Mouse (Mus musculus) regulatory T cell (primary cell): ENCODE data around the gene Gjc2.

Experiments used
- in situ Hi-C: fragments of 300-600 bp; cut with MboI, MseI; formaldehyde crosslinking; loops from one replicate; pipeline ENCODE4 v1.15.1; 2025; ENCODE audit warnings: high pct_unique_total_duplicates

Gene Gjc2

DNA sequence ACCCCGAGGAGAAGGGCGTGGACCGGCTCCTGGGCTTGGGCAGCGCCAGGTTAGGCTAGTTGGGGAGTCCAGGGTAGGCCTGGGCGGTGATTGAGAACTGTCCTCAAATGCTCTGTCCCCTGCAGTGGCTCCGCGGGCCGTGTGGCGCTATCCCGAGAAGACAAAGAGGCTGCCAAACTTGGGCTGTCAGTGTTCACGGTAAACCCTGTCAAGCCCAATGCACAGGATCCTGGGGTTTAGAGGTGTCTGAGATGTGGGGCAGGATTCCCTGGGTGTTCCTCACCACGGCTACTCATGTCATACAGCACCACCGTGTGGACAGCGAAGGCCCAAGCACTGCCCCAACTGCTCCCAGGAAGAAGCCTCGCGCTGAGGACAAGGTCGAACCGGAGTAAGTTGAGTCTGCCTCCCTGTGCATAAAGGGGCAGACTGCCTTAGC lies 26.0 kb upstream of the Gjc2 start:
- in situ Hi-C loops = loop anchor here (5.0 to 25.0 kb wide), 3 partner anchors 284 to 1547 kb away; no protein-coding TSS in a partner anchor

- in situ Hi-C loops = loop anchor here (5.0 to 25.0 kb wide), 3 partner anchors 283 to 1546 kb away; no protein-coding TSS in a partner anchor
These were observed 25.3 kb upstream of the Gjc2 start, which contains the start of gene 2310033P09Rik for GRCm38 (mm10) chr11:59208153-59208831. 2310033P09Rik (plus strand) TSS chr11:59208321.

DNA sequence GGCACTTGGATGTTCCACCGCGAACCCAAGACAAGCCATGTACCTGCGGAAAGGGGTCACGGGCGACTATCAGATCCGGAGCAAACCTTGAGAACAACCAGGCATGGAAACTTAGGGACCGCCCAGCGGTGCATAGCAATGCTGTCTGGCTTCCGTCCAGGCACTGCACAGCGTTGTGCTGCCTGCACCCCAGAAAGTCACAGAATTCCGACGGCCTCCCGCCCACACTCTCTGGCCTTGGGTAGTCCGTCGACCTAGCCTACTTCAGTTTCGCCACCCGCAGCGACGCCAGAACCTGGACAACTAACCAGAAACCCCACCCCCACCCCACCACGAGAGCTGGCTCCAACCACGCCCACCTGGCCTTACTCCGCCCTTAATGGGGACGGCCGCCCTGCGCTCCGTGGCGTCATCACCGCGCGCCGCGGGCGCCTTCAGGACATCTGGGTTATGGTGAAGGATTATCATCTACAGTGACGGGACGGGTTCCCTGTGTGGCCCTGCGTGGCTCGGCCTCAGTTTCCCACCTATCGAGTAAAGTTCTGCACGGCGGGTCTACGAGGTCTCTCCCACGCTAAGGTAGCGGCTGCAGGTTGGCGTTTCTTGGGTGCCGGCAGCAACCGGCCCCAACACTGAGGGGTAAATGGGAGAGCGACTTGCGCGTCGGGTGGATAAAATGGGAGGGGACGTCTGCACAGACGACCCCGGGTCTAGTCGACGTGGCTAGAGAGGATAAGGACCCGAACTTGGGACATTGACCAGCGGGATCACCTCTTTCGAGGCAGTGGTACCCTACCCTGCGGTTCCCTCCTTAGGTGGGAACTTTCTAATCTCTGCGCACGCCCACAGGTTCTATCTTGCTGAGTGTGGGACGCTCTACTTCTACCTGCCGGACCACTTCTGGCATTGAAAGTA lies 19.3 kb upstream of the Gjc2 start, which contains the start of gene Mrpl55:
Gene Mrpl55 (plus strand): TSS at position 406 of the 915 bp plus-strand sequence.
- in situ Hi-C loops = loop anchor here (10.0 to 25.0 kb wide), 2 partner anchors 278 to 1540 kb away; no protein-coding TSS in a partner anchor

- in situ Hi-C loops = loop anchor here (10.0 to 25.0 kb wide), 2 partner anchors 277 to 1539 kb away; no protein-coding TSS in a partner anchor
These were observed 18.4 kb upstream of the Gjc2 start for GRCm38 (mm10) chr11:59201216-59202002.

GRCm38 (mm10) chr11:59196230-59196629 lies 13.2 kb upstream of the Gjc2 start:
- in situ Hi-C loops = no loop called here

- in situ Hi-C loops = no loop called here
These were observed 9.0 kb upstream of the Gjc2 start, which contains the start of gene Guk1 for GRCm38 (mm10) chr11:59192059-59192386. Guk1 (minus strand) TSS chr11:59192212.

DNA sequence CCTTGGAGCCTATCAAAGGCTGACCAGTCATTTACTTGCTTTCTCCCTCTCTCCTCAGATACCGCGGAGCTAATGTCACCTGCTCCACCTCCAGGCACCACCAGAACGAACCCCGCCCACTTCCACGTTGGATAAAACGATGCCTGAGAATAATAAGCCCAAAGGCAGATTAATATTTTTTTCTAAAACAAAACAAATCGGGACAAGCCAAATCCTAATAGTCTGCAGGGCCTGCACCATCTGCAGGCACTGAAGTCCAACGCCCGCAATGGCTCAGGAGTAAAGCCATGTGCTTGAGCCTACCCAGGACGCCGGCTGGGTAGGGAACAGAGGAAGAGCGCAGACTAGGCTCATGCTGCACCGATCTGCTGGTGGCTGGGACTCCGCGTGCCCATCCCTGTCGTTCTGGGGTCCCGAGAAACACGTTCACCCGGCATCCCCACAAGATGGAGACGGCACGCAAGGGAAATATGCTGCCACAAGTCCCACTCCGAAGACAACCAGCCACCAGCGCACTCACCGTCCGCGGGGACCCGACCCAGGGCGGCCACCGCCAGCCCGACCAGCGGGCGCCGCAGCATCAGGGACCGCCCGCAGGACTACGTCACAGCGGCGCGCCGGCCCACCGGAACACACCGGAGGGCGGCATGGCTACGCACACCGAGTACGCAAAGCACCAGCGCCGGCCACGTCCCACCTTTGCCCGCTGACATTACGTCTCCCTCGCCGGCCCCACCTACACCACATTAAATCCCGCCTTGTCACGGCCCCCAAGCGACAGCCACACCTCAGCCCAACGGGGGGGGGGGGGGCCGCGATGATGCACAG lies 8.4 kb upstream of the Gjc2 start:
- in situ Hi-C loops = no loop called here

DNA sequence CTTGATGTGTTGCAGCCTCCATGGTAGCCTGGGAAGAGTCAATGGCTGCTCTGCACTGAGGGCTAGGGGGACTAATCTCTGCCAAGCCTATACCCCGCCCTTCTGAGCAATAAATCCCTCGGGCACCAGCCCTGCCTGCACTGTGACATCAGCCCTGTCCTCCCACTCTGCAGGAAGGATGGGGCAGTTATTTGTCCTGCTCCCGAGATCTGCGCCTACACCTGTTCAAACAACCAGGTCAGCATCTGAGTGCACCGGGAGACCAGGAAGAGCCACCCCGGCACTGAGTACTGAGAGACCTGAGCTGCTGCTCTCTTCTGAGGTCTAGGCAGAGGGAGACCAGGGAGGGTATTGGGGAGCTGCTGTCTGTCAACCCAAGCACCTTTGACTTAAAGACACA lies 4.7 kb upstream of the Gjc2 start:
- in situ Hi-C loops = no loop called here

GRCm38 (mm10) chr11:59185490-59185889 lies 2.5 kb upstream of the Gjc2 start:
- in situ Hi-C loops = no loop called here

DNA sequence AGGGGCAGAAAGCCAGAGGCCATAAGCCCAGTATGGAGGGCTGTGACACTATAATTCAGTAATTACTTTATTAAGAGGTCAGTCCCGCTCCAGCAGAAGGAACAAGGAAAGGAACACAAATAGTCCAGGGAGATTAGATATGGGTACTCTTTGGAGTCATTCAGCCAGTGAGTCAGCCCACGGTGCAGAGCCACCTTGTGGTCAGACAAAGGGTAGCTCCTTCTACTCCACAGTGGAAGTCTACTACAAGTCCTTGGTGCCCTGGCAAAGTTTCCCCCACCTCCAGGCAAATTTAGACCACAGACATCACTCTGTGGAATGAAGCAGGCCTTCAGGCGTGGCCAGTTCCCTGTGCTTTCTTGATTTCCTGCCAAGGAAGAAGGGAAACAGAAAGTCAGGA lies 808 bp upstream of the Gjc2 start:
- in situ Hi-C loops = loop anchor here (5.0 kb wide), 1 partner anchor 77 kb away; no protein-coding TSS in a partner anchor

- in situ Hi-C loops = no loop called here
These were observed 6.1 kb downstream of the Gjc2 start for GRCm38 (mm10) chr11:59176921-59177320.

DNA sequence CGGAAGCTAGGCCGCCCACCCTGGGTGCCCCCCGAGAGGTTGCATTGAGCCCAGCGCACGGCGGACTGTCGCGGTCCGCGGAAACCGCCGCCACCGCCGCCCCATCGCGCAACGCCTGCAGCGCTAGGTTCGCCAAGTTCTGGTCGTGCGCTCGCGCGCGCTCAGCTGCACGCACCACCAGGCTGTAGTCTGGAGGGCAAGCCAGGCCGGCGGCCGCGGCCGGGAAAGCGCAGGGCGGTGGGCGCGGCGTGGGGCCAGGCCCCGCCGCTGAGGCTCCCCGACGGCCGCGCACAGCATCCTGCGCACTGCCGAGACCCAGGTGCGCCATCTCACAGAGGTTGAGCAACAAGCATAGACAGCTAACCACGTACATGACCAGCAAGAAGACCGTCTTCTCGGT lies 6.5 kb downstream of the Gjc2 start:
- in situ Hi-C loops = no loop called here

- in situ Hi-C loops = no loop called here
These were observed 8.7 kb downstream of the Gjc2 start for GRCm38 (mm10) chr11:59174189-59174838.

- in situ Hi-C loops = no loop called here
These were observed 12.5 kb downstream of the Gjc2 start for GRCm38 (mm10) chr11:59170549-59170948.

DNA sequence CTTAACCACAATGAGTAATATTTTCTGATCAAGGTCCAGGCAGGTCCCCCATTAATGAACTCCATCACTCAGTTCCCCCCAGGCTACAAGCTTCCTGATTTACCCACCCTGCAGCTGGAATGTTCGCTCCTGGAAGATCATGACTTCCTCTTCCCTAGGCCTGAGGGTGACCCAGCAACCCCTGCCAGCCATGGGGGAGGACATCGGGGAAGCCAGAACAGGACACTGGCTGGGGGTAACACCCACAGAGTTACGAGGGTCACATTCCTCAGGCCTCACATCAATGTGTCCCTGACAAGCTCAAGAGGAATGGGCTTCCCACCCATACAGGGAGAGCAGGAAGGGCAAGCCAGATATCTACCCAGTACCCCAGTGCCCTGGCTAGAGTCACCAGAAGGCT lies 13.2 kb downstream of the Gjc2 start:
- in situ Hi-C loops = no loop called here

GRCm38 (mm10) chr11:59165616-59166241 lies 17.3 kb downstream of the Gjc2 start:
- in situ Hi-C loops = no loop called here

DNA sequence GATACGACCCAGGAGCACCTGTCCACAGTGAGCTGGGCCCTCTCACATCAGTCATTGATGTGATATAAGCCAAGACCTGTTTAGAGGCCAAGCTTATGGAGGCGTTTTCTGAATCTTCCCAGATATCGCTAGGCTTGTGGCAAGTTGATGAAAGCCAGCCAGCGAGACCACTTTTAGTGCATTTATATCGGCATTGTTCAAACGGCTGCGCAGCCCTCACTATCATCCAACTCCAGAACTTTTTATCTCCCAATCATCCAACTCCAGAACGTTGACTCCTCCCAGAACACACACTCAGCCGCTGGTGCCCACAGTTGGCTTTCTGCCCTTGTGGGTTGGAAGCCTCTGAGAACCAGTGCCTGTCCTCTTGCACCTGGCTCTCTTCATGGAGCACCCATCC lies 18.6 kb downstream of the Gjc2 start:
- in situ Hi-C loops = no loop called here

GRCm38 (mm10) chr11:59163255-59164236 lies 19.5 kb downstream of the Gjc2 start, which contains the start of gene Iba57:
Iba57 (minus strand) TSS chr11:59163739.
- in situ Hi-C loops = no loop called here
